Mouse (Mus musculus): ENCODE results near the gene Nup210l.

Nup210l gene

GRCm38 (mm10) chr3:90145461-90145860 is 41.5 kb downstream of the Nup210l start:
- no peaks in the 10 kb centered on the region for H3K27me3 ChIP-seq (ENCODE audit: insufficient read depth, low read length)
- no peaks in the 10 kb centered on the region for H3K36me3 ChIP-seq (ENCODE audit: insufficient read depth, low read length)
- H3K9me3 ChIP-seq (ENCODE audit: low read length), result no peaks in the 10 kb centered on the region
- no peaks in the 10 kb centered on the region for H3K4me1 ChIP-seq (replicated peaks; ENCODE audit: low read depth, low read length)
- no peak overlapping the region for H3K4me3 ChIP-seq (replicated peaks; ENCODE audit: low read length)
- TF ChIP-seq NANOG (IDR thresholded peaks at IDR 0.05; ENCODE audit: borderline replicate concordance, low read length) (no peak), POU5F1 (IDR thresholded peaks at IDR 0.05; ENCODE audit: borderline replicate concordance, low read length) (no peak), CTCF (conservative IDR thresholded peaks at IDR 0.05; ENCODE audit: low read length) (no peak)

- Histone ChIP-seq H3K4me3 (replicated peaks; ENCODE audit: low read length) (no peak overlapping the region), H3K9me3 (ENCODE audit: low read length) (no peaks in the 10 kb centered on the region), H3K4me1 (replicated peaks; ENCODE audit: low read depth, low read length) (peaks cover 6% of the 10 kb centered on the region), H3K27me3 (ENCODE audit: insufficient read depth, low read length) (no peaks in the 10 kb centered on the region), H3K36me3 (ENCODE audit: insufficient read depth, low read length) (no peaks in the 10 kb centered on the region)
- TF ChIP-seq CTCF (conservative IDR thresholded peaks at IDR 0.05; ENCODE audit: low read length), result no peak
- TF ChIP-seq POU5F1 (IDR thresholded peaks at IDR 0.05; ENCODE audit: borderline replicate concordance, low read length), result no peak
Measured at GRCm38 (mm10) chr3:90146651-90147050, 42.7 kb downstream of the Nup210l start.

- Histone ChIP-seq H3K36me3 (ENCODE audit: insufficient read depth, low read length) (no peaks in the 10 kb centered on the region), H3K9me3 (ENCODE audit: low read length) (no peaks in the 10 kb centered on the region), H3K4me1 (replicated peaks; ENCODE audit: low read depth, low read length) (peaks cover 6% of the 10 kb centered on the region), H3K27me3 (ENCODE audit: insufficient read depth, low read length) (no peaks in the 10 kb centered on the region), H3K4me3 (replicated peaks; ENCODE audit: low read length) (no peak overlapping the region)
- TF ChIP-seq POU5F1 (IDR thresholded peaks at IDR 0.05; ENCODE audit: borderline replicate concordance, low read length) (no peak), NANOG (IDR thresholded peaks at IDR 0.05; ENCODE audit: borderline replicate concordance, low read length) (no peak), CTCF (conservative IDR thresholded peaks at IDR 0.05; ENCODE audit: low read length) (no peak)
Measured at GRCm38 (mm10) chr3:90151086-90151740, 47.3 kb downstream of the Nup210l start.

- H3K36me3 ChIP-seq (ENCODE audit: insufficient read depth, low read length), result no peaks in the 10 kb centered on the region
- TF ChIP-seq NANOG (IDR thresholded peaks at IDR 0.05; ENCODE audit: borderline replicate concordance, low read length), result no peak
- no peak for TF ChIP-seq POU5F1 (IDR thresholded peaks at IDR 0.05; ENCODE audit: borderline replicate concordance, low read length)
- TF ChIP-seq CTCF (conservative IDR thresholded peaks at IDR 0.05; ENCODE audit: low read length), result no peak
- H3K9me3 ChIP-seq (ENCODE audit: low read length), result no peaks in the 10 kb centered on the region
- no peak overlapping the region for H3K4me3 ChIP-seq (replicated peaks; ENCODE audit: low read length)
- no peaks in the 10 kb centered on the region for H3K27me3 ChIP-seq (ENCODE audit: insufficient read depth, low read length)
- H3K4me1 ChIP-seq (replicated peaks; ENCODE audit: low read depth, low read length), result peaks cover 4% of the 10 kb centered on the region
Measured at GRCm38 (mm10) chr3:90155996-90156395, 52.1 kb downstream of the Nup210l start.

- no peaks in the 10 kb centered on the region for H3K27me3 ChIP-seq (ENCODE audit: insufficient read depth, low read length)
- H3K4me3 ChIP-seq (replicated peaks; ENCODE audit: low read length), result no peak overlapping the region
- no peaks in the 10 kb centered on the region for H3K9me3 ChIP-seq (ENCODE audit: low read length)
- TF ChIP-seq CTCF (conservative IDR thresholded peaks at IDR 0.05; ENCODE audit: low read length), result no peak
- TF ChIP-seq POU5F1 (IDR thresholded peaks at IDR 0.05; ENCODE audit: borderline replicate concordance, low read length), result no peak
- no peak for TF ChIP-seq NANOG (IDR thresholded peaks at IDR 0.05; ENCODE audit: borderline replicate concordance, low read length)
- no peaks in the 10 kb centered on the region for H3K36me3 ChIP-seq (ENCODE audit: insufficient read depth, low read length)
- H3K4me1 ChIP-seq (replicated peaks; ENCODE audit: low read depth, low read length), result no peaks in the 10 kb centered on the region
Measured at GRCm38 (mm10) chr3:90159757-90160156, 55.8 kb downstream of the Nup210l start.

- no peak overlapping the region for H3K4me3 ChIP-seq (replicated peaks; ENCODE audit: low read length)
- no peak for TF ChIP-seq NANOG (IDR thresholded peaks at IDR 0.05; ENCODE audit: borderline replicate concordance, low read length)
- TF ChIP-seq POU5F1 (IDR thresholded peaks at IDR 0.05; ENCODE audit: borderline replicate concordance, low read length), result no peak
- TF ChIP-seq CTCF (conservative IDR thresholded peaks at IDR 0.05; ENCODE audit: low read length), result no peak
- no peaks in the 10 kb centered on the region for H3K36me3 ChIP-seq (ENCODE audit: insufficient read depth, low read length)
- H3K9me3 ChIP-seq (ENCODE audit: low read length), result no peaks in the 10 kb centered on the region
- no peaks in the 10 kb centered on the region for H3K27me3 ChIP-seq (ENCODE audit: insufficient read depth, low read length)
- no peaks in the 10 kb centered on the region for H3K4me1 ChIP-seq (replicated peaks; ENCODE audit: low read depth, low read length)
Measured at GRCm38 (mm10) chr3:90161541-90161940, 57.6 kb downstream of the Nup210l start.

- Histone ChIP-seq H3K9me3 (ENCODE audit: low read length) (no peaks in the 10 kb centered on the region), H3K4me1 (replicated peaks; ENCODE audit: low read depth, low read length) (no peaks in the 10 kb centered on the region), H3K36me3 (ENCODE audit: insufficient read depth, low read length) (no peaks in the 10 kb centered on the region), H3K27me3 (ENCODE audit: insufficient read depth, low read length) (no peaks in the 10 kb centered on the region), H3K4me3 (replicated peaks; ENCODE audit: low read length) (no peak overlapping the region)
- TF ChIP-seq NANOG (IDR thresholded peaks at IDR 0.05; ENCODE audit: borderline replicate concordance, low read length), result no peak
Measured at GRCm38 (mm10) chr3:90179566-90179965, 75.6 kb downstream of the Nup210l start.

- H3K9me3 ChIP-seq (ENCODE audit: low read length), result no peaks in the 10 kb centered on the region
- peaks cover 8% of the 10 kb centered on the region for H3K4me1 ChIP-seq (replicated peaks; ENCODE audit: low read depth, low read length)
- no peaks in the 10 kb centered on the region for H3K27me3 ChIP-seq (ENCODE audit: insufficient read depth, low read length)
- TF ChIP-seq CTCF (conservative IDR thresholded peaks at IDR 0.05; ENCODE audit: low read length) (no peak), NANOG (IDR thresholded peaks at IDR 0.05; ENCODE audit: borderline replicate concordance, low read length) (no peak), POU5F1 (IDR thresholded peaks at IDR 0.05; ENCODE audit: borderline replicate concordance, low read length) (no peak)
- no peaks in the 10 kb centered on the region for H3K36me3 ChIP-seq (ENCODE audit: insufficient read depth, low read length)
- H3K4me3 ChIP-seq (replicated peaks; ENCODE audit: low read length), result no peak overlapping the region
Measured at GRCm38 (mm10) chr3:90183581-90183980, 79.6 kb downstream of the Nup210l start.

GRCm38 (mm10) chr3:90190859-90191510 is 87.1 kb downstream of the Nup210l start:
- no peak for TF ChIP-seq CTCF (conservative IDR thresholded peaks at IDR 0.05; ENCODE audit: low read length)
- TF ChIP-seq NANOG (IDR thresholded peaks at IDR 0.05; ENCODE audit: borderline replicate concordance, low read length), result no peak
- no peak for TF ChIP-seq POU5F1 (IDR thresholded peaks at IDR 0.05; ENCODE audit: borderline replicate concordance, low read length)
- H3K9me3 ChIP-seq (ENCODE audit: low read length), result no peaks in the 10 kb centered on the region
- H3K4me1 ChIP-seq (replicated peaks; ENCODE audit: low read depth, low read length), result no peaks in the 10 kb centered on the region
- no peaks in the 10 kb centered on the region for H3K27me3 ChIP-seq (ENCODE audit: insufficient read depth, low read length)
- no peaks in the 10 kb centered on the region for H3K36me3 ChIP-seq (ENCODE audit: insufficient read depth, low read length)
- H3K4me3 ChIP-seq (replicated peaks; ENCODE audit: low read length), result no peak overlapping the region

All from E14TG2a.4 (cell line).